Mouse (Mus musculus): ENCODE measurements at regions not wholly inside any gene's neighbourhood (a gene's known extent, or its start where the extent isn't known, plus 50 kb on each side); places are given as distances from the start of the nearest gene placed in this dataset.
"Not testable (repeated sequence)": the region's sequence is repeated elsewhere in the genome, so short reads cannot be mapped to it uniquely, and the experiment has no call there.

- in situ Hi-C loops (cut with MseI, MboI): not testable (repeated sequence)
Measured at GRCm38 (mm10) chr12:114757948-114758347, 1214.2 kb downstream of the Adam6a start.

GRCm38 (mm10) chr12:114764211-114764610 lies 1220.5 kb downstream of the Adam6a start:
- in situ Hi-C loops (cut with MseI, MboI): loop anchor here in 1 of 2 experiments (5.0 kb wide), 1 partner anchor 33 kb away; no protein-coding TSS in a partner anchor

- in situ Hi-C loops (cut with MseI, MboI): not testable (repeated sequence)
Measured at GRCm38 (mm10) chr12:114775414-114775813, 1231.7 kb downstream of the Adam6a start.

- in situ Hi-C loops (cut with MseI, MboI): loop anchor here in 1 of 2 experiments (10.0 kb wide), 1 partner anchor 110 kb away; no protein-coding TSS in a partner anchor
Measured at GRCm38 (mm10) chr12:114804422-114804821, 1243.1 kb upstream of the Zfp386 start.

- in situ Hi-C loops (cut with MseI, MboI): loop anchor here in 1 of 2 experiments (10.0 kb wide), 1 partner anchor 106 kb away; no protein-coding TSS in a partner anchor
Measured at GRCm38 (mm10) chr12:114809186-114809585, 1238.3 kb upstream of the Zfp386 start.

- in situ Hi-C loops (cut with MseI, MboI): not testable (repeated sequence)
Measured at GRCm38 (mm10) chr12:114816858-114817257, 1230.7 kb upstream of the Zfp386 start.

- in situ Hi-C loops (cut with MseI, MboI): loop anchor here (25.0 kb wide), 1 partner anchor 421 kb away; no protein-coding TSS in a partner anchor
Measured at GRCm38 (mm10) chr12:114832916-114833315, 1214.6 kb upstream of the Zfp386 start.

Measured in mouse trophoblast stem cell (cell line).